Comparison of ENCODE assay signal across 9 mouse cellular contexts in the genomic region with DNA sequence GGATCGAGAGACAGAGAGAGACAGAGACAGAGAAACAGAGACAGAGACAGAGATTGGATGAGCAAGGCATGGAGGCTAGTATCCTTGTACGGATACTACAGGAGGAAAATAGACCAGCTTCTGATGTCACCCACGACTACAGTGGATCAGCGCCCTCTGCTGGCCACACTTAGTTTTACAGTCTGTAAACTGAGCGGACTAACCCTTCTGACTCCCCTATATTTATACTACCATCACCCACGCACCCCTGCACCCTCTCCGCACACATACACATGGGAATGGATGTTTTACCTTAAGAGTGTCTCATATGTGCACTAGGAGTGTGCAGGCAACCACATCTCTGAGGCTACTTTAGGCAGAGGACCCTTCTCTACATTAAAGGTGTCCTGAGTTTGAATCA. TPM values are rescaled to one million over a fixed set of nuclear protein-coding genes. Genes with fewer than 3 reads are reported as not detected.
DNase-seq lines count a peak whose midpoint lies in the region; ATAC-seq lines count a peak whose summit lies in the region.
"Had no signal": no experiment of that assay in that cellular context is flagged by ENCODE, and none has a peak within 500 bp of the region (broad histone marks: within the 10 kb centered on the region; RNA-seq: fewer than 3 reads in every experiment).

No protein-coding gene starts in this region.

- no peaks in the 10 kb centered on the region; the same call in 1 of the 2 replicates for H3K27me3 ChIP-seq in heart, embryonic 10.5 days (ENCODE audit: insufficient read depth, poor library complexity, severe bottlenecking)
- no peaks in the 10 kb centered on the region for H3K27me3 ChIP-seq in midbrain, embryonic 14.5 days (ENCODE audit: control insufficient read depth, insufficient read depth, low read length)
- H3K27me3 ChIP-seq: embryonic facial prominence, embryonic 12.5 days had no signal

- no peak for ATAC-seq in midbrain, embryonic 14.5 days (ENCODE audit: low FRiP score, low TSS enrichment)

- intact Hi-C loops in heart, postnatal 25 days (cut with DNase I) = no loop called here

- WGBS in heart, embryonic 10.5 days = 14% methylated on average over 7 of the region's 7 CpGs
- 12% methylated on average over 7 of the region's 7 CpGs for WGBS in midbrain, embryonic 14.5 days

- no peak overlapping the region for H3K9ac ChIP-seq in midbrain, embryonic 14.5 days (replicated peaks; ENCODE audit: low read length)
- H3K9ac ChIP-seq: embryonic facial prominence, embryonic 12.5 days had no signal

- no peaks in the 10 kb centered on the region for H3K4me1 ChIP-seq in heart, embryonic 10.5 days
- H3K4me1 ChIP-seq in midbrain, embryonic 14.5 days (ENCODE audit: control insufficient read depth, insufficient read depth, low read length) = no peaks in the 10 kb centered on the region
- H3K4me1 ChIP-seq: embryonic facial prominence, embryonic 12.5 days had no signal

- H3K36me3 ChIP-seq in heart, embryonic 10.5 days = no peaks in the 10 kb centered on the region
- no peaks in the 10 kb centered on the region for H3K36me3 ChIP-seq in midbrain, embryonic 14.5 days (ENCODE audit: control insufficient read depth, insufficient read depth, low read length)
- H3K36me3 ChIP-seq: embryonic facial prominence, embryonic 12.5 days had no signal

- H3K4me3 ChIP-seq in heart, embryonic 10.5 days = no peak overlapping the region
- H3K4me3 ChIP-seq in midbrain, embryonic 14.5 days (replicated peaks; ENCODE audit: low read depth, low read length) = no peak overlapping the region
- H3K4me3 ChIP-seq: embryonic facial prominence, embryonic 12.5 days had no signal

- H3K27ac ChIP-seq in heart, embryonic 10.5 days = no peak overlapping the region
- no peak overlapping the region for H3K27ac ChIP-seq in midbrain, embryonic 14.5 days (replicated peaks; ENCODE audit: low read depth, low read length)
- H3K27ac ChIP-seq: embryonic facial prominence, embryonic 12.5 days had no signal

- DNase-seq in heart, embryonic 10.5 days (ENCODE audit: low spot score) = peak; percentile 84
- no peak for DNase-seq in heart, postnatal 25 days (ENCODE audit: low spot score)
- DNase-seq in adrenal gland, adult 8-10 months = peak; percentile 21
- DNase-seq in embryo, embryonic 10 days (ENCODE audit: low spot score) = peak; percentile 87
- DNase-seq in heart, postnatal 4 days = peak; percentile 81
- peak; percentile 32 for DNase-seq in left cerebral cortex, adult 11 months (ENCODE audit: low spot score)
- DNase-seq in midbrain, embryonic 14.5 days = peak; percentile 89
- DNase-seq in telencephalon, adult 2 months (ENCODE audit: low read depth, low spot score) = peak; percentile 26

- H3K9me3 ChIP-seq in heart, embryonic 10.5 days = no peaks in the 10 kb centered on the region
- no peaks in the 10 kb centered on the region for H3K9me3 ChIP-seq in midbrain, embryonic 14.5 days (ENCODE audit: control insufficient read depth, low read length)
- H3K9me3 ChIP-seq: embryonic facial prominence, embryonic 12.5 days had no signal

- H3K4me2 ChIP-seq in midbrain, embryonic 14.5 days (ENCODE audit: low read length) = no peak overlapping the region
- H3K4me2 ChIP-seq: embryonic facial prominence, embryonic 12.5 days had no signal

RNA-seq across cellular contexts. Expression of gene Pirt, which starts 12.4 kb away (rescaled TPM):
- 6.9 and 13.1 TPM in 2 replicates for polyA plus RNA-seq in heart, embryonic 10.5 days (2016; fragmentation: Nextera tagmentation; extraction: Ambion mirVana)
- 10 to 100 TPM in 1 of 2 experiments, 1 to 10 TPM in 1; 9.1 to 11.5 TPM for total RNA-seq in heart, postnatal 25 days (2021)
- 10 to 100 TPM in 3 of 4 experiments, 1 to 10 TPM in 1; 9.3 to 20.8 (median 14.1) TPM for total RNA-seq in adrenal gland, adult 8-10 months (2022)
- total RNA-seq in heart, postnatal 4 days (2021) = 10 to 100 TPM; 32.0 to 36.6 TPM
- 0.80 and 0.89 TPM in 2 replicates for polyA plus RNA-seq in midbrain, embryonic 14.5 days (2014; fragmentation: Nextera tagmentation; extraction: Ambion mirVana)

RNA-seq across cellular contexts. Expression of gene Tmem238l, which starts 57.0 kb away (rescaled TPM):
- 0.28 TPM in 1 of 2 replicates, not detected in the other for polyA plus RNA-seq in heart, embryonic 10.5 days (2016; fragmentation: Nextera tagmentation; extraction: Ambion mirVana)
- total RNA-seq in heart, postnatal 25 days (2021) = not detected
- not detected for total RNA-seq in adrenal gland, adult 8-10 months (2022)
- total RNA-seq in heart, postnatal 4 days (2021) = under 1 TPM; 0.34 to 0.52 TPM
- not detected in 2 replicates for polyA plus RNA-seq in midbrain, embryonic 14.5 days (2014; fragmentation: Nextera tagmentation; extraction: Ambion mirVana)
- polyA plus RNA-seq: embryonic facial prominence, embryonic 12.5 days had no signal
